Mouse (Mus musculus) macrophage (primary cell): ENCODE measurements around the gene Rad9a. TPM values are rescaled to one million over a fixed set of nuclear protein-coding genes. Genes with fewer than 3 reads are reported as not detected.

Source experiments
- H3K27ac ChIP-seq: fragments of 350-480 bp; formaldehyde crosslinking; 2 replicates; pipeline ENCODE4 v1.9.0; 2021
- H3K36me3 ChIP-seq: fragments of 350-480 bp; formaldehyde crosslinking; 2 replicates; pipeline ENCODE4 v1.9.0; 2021; ENCODE audit errors: inconsistent target
- H3K4me3 ChIP-seq: fragments of 350-480 bp; formaldehyde crosslinking; 2 replicates; pipeline ENCODE4 v1.9.0; 2021; ENCODE audit errors: inconsistent target
- H3K79me2 ChIP-seq: fragments of 350-480 bp; formaldehyde crosslinking; 2 replicates; pipeline ENCODE4 v1.9.0; 2021; ENCODE audit errors: inconsistent target
- WGBS: methylation state at CpG from one replicate; pipeline ENCODE4 v1.1.7; 2026; ENCODE audit warnings: inconsistent platforms; ENCODE audit not compliant: missing documents; 5-methylcytosine and 5-hydroxymethylcytosine counted together
- polyA plus RNA-seq: library from polyadenylated mRNA; stranded (reverse); fragments of 250-400 nt; gene quantifications from 3 replicates; pipeline ENCODE4 v1.2.4, GENCODE M21; 2018; ENCODE audit warnings: inconsistent platforms

Rad9a gene
- polyA plus RNA-seq, 1 experiment from 2014 or later = 16.7 TPM

DNA sequence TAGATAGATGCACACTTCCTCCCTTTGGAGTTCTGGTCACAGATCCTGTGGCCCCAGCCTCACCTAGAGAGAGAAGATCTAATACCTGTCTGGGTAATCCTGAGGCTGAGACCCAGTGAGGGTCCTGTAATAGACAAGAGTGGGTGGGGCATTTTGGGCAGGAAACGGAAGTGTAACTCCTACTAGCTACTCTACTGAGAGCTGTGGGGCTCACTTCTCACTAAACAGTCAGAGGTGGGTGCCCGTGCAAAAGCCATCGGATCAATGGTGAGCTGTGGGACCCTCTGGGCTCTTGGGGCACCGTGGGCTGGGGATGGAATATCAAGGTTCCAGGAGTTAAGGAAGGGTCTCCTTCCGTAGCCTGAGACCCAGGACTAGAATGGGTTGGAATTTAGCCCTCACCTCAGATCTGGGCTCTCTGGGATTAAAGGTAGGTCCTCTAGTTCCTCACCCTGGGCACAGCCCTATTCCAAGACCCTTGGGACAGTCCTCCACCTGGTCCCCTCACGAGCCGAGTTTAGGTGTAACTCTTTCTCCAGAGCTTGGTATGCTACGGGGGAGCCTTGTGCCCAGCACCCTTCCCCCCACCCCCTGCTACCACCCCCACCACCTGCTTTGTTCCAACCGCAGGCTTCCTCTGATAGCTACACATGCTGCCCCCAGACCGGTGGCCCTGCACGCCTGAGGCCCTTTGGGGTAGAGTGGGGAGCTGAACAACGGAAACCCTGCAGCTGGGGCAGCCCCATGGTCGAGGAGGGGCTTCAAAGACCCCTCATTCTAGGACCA lies 46.8 kb downstream of the Rad9a start:
- 22% methylated on average over 13 of the region's 13 CpGs for WGBS
- Histone ChIP-seq H3K79me2 (peaks cover 15% of the 10 kb centered on the region), H3K4me3 (no peak overlapping the region), H3K36me3 (peaks cover 69% of the 10 kb centered on the region), H3K27ac (no peak overlapping the region)

- no peak within 1 kb of the TSS for H3K27ac ChIP-seq
- H3K36me3 ChIP-seq = peaks cover 55% of the 10 kb centered on the region
- no peak within 1 kb of the TSS for H3K4me3 ChIP-seq
- H3K79me2 ChIP-seq = peaks cover 26% of the 10 kb centered on the region
- WGBS = 88% methylated on average over 11 of the region's 11 CpGs
These were observed 48.2 kb downstream of the Rad9a start, which contains the start of gene Ptprcap for GRCm38 (mm10) chr19:4153232-4153654. Ptprcap (plus strand) TSS chr19:4153604.

- H3K79me2 ChIP-seq = peaks cover 26% of the 10 kb centered on the region
- H3K36me3 ChIP-seq = peaks cover 53% of the 10 kb centered on the region
- H3K4me3 ChIP-seq = no peak overlapping the region
- 93% methylated on average over 8 of the region's 8 CpGs for WGBS
- H3K27ac ChIP-seq = no peak overlapping the region
These were observed 48.8 kb downstream of the Rad9a start for GRCm38 (mm10) chr19:4152445-4153231.

GRCm38 (mm10) chr19:4151898-4152297 lies 49.6 kb downstream of the Rad9a start:
- peaks cover 47% of the 10 kb centered on the region for H3K36me3 ChIP-seq
- peaks cover 26% of the 10 kb centered on the region for H3K79me2 ChIP-seq
- H3K4me3 ChIP-seq = no peak overlapping the region
- no peak overlapping the region for H3K27ac ChIP-seq
- 91% methylated on average over 5 of the region's 5 CpGs for WGBS

DNA sequence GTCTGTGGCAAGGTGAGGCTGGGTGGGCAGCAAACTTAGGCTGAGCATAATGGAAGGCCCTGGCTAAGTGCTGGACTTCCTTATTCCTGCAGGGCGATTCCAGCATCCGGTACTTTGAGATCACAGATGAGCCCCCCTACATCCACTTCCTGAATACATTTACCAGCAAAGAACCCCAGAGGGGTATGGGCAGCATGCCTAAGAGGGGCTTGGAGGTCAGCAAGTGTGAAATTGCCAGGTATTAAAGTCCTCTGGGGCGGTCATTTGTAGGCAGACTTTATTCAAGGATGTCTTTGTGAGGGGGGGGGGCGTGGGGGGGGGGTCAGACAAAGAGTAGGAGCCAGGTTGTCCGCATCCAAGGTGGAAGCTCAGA lies 50.0 kb downstream of the Rad9a start:
- peaks cover 26% of the 10 kb centered on the region for H3K79me2 ChIP-seq
- no peak overlapping the region for H3K4me3 ChIP-seq
- 84% methylated on average over 4 of the region's 5 CpGs for WGBS
- H3K36me3 ChIP-seq = peaks cover 43% of the 10 kb centered on the region
- H3K27ac ChIP-seq = no peak overlapping the region

DNA sequence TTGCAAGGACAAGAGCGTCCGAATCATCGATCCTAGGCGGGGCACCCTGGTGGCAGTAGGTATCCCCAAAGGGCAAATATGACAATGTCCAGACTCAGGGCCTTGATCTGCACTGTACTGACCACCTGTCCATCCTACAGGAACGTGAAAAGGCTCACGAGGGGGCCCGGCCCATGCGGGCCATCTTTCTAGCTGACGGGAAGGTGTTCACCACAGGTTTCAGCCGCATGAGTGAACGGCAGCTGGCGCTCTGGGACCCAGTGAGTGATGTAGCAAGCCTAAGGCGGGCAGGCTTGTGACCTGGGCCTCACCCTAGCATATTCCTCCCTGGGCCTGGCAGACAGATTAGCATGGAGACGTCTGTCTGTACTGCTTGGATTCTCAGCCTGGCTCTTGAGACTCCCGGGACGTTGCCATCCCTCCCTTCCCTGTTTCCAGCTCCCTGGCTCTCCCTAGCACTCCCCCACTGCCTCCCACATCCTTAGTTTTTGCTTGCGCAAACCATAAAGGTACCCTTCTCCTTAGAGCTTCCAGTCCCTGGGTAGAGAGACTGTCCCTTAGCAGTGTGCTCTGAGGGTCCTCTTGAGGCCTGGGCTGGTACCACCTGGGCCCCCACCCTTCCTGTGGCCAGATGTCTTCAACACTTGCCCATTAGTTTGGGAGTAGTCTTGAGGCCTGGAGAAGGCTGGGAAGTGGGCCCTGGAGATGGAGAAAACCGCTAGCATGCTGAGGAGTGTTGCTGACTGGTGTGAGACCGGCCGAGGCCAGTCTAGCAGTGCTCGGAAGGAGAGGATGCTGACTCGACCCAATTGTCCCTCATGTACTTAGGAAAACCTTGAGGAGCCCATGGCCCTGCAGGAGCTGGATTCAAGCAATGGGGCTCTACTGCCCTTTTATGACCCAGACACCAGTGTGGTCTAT lies 50.6 kb downstream of the Rad9a start:
- 89% methylated on average over 22 of the region's 22 CpGs for WGBS
- peaks cover 41% of the 10 kb centered on the region for H3K36me3 ChIP-seq
- no peak overlapping the region for H3K4me3 ChIP-seq
- H3K27ac ChIP-seq = no peak overlapping the region
- peaks cover 26% of the 10 kb centered on the region for H3K79me2 ChIP-seq

GRCm38 (mm10) chr19:4149764-4150461 lies 51.5 kb downstream of the Rad9a start:
- H3K27ac ChIP-seq = peak overlapping the region; percentile 83; the same call in 1 of the 2 replicates
- peak overlapping the region; percentile 99 for H3K4me3 ChIP-seq
- WGBS = 97% methylated on average over 16 of the region's 17 CpGs
- peaks cover 41% of the 10 kb centered on the region for H3K36me3 ChIP-seq
- H3K79me2 ChIP-seq = peaks cover 26% of the 10 kb centered on the region

GRCm38 (mm10) chr19:4149283-4149682 lies 52.2 kb downstream of the Rad9a start:
- peak overlapping the region; percentile 83 for H3K27ac ChIP-seq

GRCm38 (mm10) chr19:4148819-4149218 lies 52.6 kb downstream of the Rad9a start:
- H3K4me3 ChIP-seq = peak overlapping the region; percentile 99
- WGBS = 1% methylated on average over 8 of the region's 8 CpGs
- peak overlapping the region; percentile 83 for H3K27ac ChIP-seq
- peaks cover 26% of the 10 kb centered on the region for H3K79me2 ChIP-seq
- peaks cover 40% of the 10 kb centered on the region for H3K36me3 ChIP-seq

More at GRCm38 (mm10) chr19:4149283-4149682, 52.2 kb downstream of the Rad9a start:
- WGBS = 57% methylated on average over 7 of the region's 11 CpGs
- Histone ChIP-seq H3K79me2 (peaks cover 26% of the 10 kb centered on the region), H3K4me3 (peak overlapping the region; percentile 99), H3K36me3 (peaks cover 41% of the 10 kb centered on the region)

- Histone ChIP-seq H3K27ac (peak within 1 kb of the TSS; percentile 83), H3K4me3 (peak within 1 kb of the TSS; percentile 99), H3K79me2 (peaks cover 26% of the 10 kb centered on the region), H3K36me3 (peaks cover 36% of the 10 kb centered on the region)
- WGBS = under 1% methylated on average over 33 of the region's 33 CpGs
These were observed 53.0 kb downstream of the Rad9a start, which contains the start of gene Coro1b for GRCm38 (mm10) chr19:4148491-4148806. Coro1b (plus strand) TSS chr19:4148619.

DNA sequence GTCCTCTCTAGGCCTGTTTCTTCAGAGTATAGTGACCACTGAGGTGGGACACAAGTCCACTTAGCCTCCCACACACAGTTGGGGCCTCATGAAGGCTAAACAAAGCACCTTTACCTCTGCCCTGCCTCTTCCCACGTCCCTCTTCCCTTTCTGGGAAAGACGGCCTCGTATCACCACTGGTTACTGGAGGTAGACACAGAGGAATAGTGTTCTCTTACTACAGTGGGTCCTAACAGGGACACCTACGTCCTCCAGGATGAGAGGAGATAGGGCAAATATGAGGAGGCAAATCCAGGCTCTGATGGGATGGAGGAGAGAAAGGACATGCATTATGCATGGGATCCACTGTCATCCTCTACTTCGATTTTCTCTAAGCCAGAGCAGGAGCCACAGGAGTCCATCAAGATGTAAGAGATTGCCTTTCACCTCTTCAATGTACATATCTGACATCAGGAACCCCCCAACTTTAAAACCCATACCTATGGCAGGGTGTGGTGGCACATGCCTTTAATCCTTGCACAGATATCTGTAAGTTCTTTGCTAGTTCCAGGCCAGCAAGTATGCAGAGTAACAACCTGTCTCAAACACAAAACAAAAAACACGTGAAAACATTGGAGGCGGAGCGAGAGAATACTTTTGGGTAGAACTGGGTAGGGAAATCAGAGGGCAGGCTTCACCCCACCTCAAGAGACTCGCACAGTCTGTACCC lies 53.5 kb downstream of the Rad9a start:
- H3K27ac ChIP-seq = peak overlapping the region; percentile 52
- peaks cover 31% of the 10 kb centered on the region for H3K36me3 ChIP-seq
- H3K79me2 ChIP-seq = peaks cover 26% of the 10 kb centered on the region
- WGBS = 43% methylated on average over 9 of the region's 9 CpGs
- H3K4me3 ChIP-seq = no peak overlapping the region; the same call in 1 of the 2 replicates

DNA sequence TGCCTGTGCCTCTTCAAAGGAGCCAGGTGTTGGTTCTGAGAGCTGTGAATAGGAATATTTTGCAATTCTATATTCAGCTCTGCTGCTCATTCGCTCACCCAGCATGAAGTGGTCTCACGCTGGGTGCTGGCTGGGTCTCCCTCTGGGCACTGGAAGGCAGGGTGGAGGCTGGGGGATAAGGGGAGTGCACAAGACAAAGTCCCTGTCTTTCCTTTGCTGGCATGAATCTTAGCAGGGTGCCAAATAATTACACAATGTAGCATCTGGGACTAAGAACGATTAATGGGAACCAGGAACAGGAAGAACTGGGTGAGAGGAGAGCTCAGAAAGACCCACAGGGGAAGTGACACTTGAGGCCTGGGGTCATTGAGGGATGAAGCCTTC lies 54.4 kb downstream of the Rad9a start:
- Histone ChIP-seq H3K79me2 (peaks cover 26% of the 10 kb centered on the region), H3K36me3 (peaks cover 22% of the 10 kb centered on the region), H3K4me3 (no peak overlapping the region), H3K27ac (peak overlapping the region; percentile 52)
- 50% methylated on average over 3 of the region's 3 CpGs for WGBS

DNA sequence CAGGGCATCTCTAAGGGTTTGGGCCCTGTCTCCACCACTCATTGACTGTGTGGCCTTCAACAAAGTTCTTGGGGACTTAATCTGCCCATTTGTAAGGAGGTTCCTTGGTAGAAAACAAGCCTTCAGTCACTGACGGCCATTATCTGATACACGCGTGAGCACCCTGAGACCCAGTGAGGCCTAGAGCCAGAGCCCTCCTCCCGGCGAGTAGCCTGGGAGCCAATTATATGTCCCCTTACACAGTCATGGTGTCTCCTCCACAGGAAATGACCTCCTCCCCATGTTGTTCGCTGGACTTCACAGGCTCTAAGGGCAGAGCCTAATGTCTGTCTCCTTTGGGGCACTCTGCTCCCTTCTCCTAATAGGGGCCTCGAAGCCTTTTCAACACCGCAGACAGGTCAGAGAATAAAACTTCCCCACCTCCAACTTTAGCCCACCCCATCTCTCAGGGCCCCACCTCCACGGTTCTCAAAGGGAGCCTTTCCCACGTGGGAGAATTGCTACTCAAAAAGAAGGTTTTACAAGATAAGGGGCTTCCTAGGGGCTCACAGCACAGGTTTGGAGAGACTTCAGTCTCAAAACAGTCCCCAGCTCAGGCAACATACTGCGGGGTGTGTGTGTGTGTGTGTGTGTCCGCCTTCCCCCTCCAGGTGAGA lies 55.0 kb downstream of the Rad9a start:
- WGBS = 85% methylated on average over 11 of the region's 12 CpGs
- Histone ChIP-seq H3K27ac (peak overlapping the region; percentile 52), H3K36me3 (peaks cover 19% of the 10 kb centered on the region)

More for the DNA sequence above, 55.0 kb downstream of the Rad9a start:
- Histone ChIP-seq H3K4me3 (no peak overlapping the region), H3K79me2 (peaks cover 26% of the 10 kb centered on the region)
